Mouse (Mus musculus): ENCODE data around the gene H2al2b.
"Not testable (repeated sequence)": the region's sequence is repeated elsewhere in the genome, so short reads cannot be mapped to it uniquely, and the experiment has no call there.

Gene H2al2b

GRCm38 (mm10) chrY:2720574-2720973 is at the start of gene H2al2b:
TSS of gene H2al2b (minus strand) at chrY:2720674.
- not testable (repeated sequence) for DNase-seq (ENCODE audit: low read depth)
